Mouse (Mus musculus) olfactory bulb, adult 2 months (tissue): ENCODE measurements around the gene Acad11. TPM values are rescaled to one million over a fixed set of nuclear protein-coding genes. Genes with fewer than 3 reads are reported as not detected.

ENCODE experiments used
- H3K27ac ChIP-seq: fragments of 200-500 bp; 2 replicates; pipeline ENCODE4 v1.5.1; 2012; ENCODE audit warnings: low read depth, low read length; ENCODE audit not compliant: insufficient read depth
- H3K4me1 ChIP-seq: fragments of 200-500 bp; 2 replicates; pipeline ENCODE4 v1.6.1; 2012; ENCODE audit warnings: low read length; ENCODE audit not compliant: control insufficient read depth, insufficient read depth
- H3K4me3 ChIP-seq: fragments of 200-500 bp; 2 replicates; pipeline ENCODE4 v1.5.1; 2012; ENCODE audit warnings: mild to moderate bottlenecking, low read depth, low read length, moderate library complexity; ENCODE audit not compliant: insufficient read depth
- CTCF ChIP-seq: fragments of 200-500 bp; IDR thresholded peaks from 2 replicates; pipeline ENCODE4 v1.5.1; 2012; ENCODE audit warnings: low read depth, mild to moderate bottlenecking, low read length, moderate library complexity; ENCODE audit not compliant: insufficient read depth
- POLR2A ChIP-seq: fragments of 200-500 bp; IDR thresholded peaks from 2 replicates; pipeline ENCODE4 v1.6.1; 2012; ENCODE audit warnings: mild to moderate bottlenecking, low read depth, low read length, moderate library complexity; ENCODE audit not compliant: insufficient read depth
- WGBS: fragments of 180-500 bp; shearing (Covaris S2); methylation state at CpG from one replicate; pipeline ENCODE4 v1.1.7; 2018; 5-methylcytosine and 5-hydroxymethylcytosine counted together
- polyA plus RNA-seq: library from polyadenylated mRNA; stranded (reverse); fragments of >200 nt; gene quantifications from 2 replicates; pipeline ENCODE4 v1.2.4, GENCODE M21; 2012; ENCODE audit warnings: low replicate concordance; ENCODE audit not compliant: missing spikeins, insufficient read depth, insufficient read length

The Acad11 gene
- polyA plus RNA-seq, 1 experiment: not detected

DNA sequence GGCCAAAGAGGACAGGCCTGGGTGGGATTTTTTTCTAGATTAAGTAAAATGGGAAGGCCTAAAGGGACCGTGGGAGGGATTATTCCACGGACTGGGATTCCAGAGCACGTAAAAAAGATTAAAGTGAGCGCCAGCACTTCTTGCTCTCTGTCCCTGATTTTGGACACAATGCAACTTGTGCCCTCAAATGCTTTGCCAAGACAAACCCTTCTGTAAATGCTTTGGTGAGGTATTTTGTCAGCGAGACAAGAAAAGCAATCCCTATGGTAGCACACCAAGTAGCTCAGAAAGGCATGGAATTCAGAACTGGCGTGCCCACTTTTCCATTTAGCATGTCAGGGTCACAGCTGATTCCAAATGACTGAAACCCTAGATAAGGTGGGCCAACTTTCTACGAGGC lies 85.8 kb downstream of the Acad11 start:
- Histone ChIP-seq H3K4me1 (no peaks in the 10 kb centered on the region), H3K27ac (no peak overlapping the region), H3K4me3 (no peak overlapping the region)
- no peak for TF ChIP-seq CTCF
- no peak for TF ChIP-seq POLR2A
- 81% methylated on average over 7 of the region's 7 CpGs for WGBS

DNA sequence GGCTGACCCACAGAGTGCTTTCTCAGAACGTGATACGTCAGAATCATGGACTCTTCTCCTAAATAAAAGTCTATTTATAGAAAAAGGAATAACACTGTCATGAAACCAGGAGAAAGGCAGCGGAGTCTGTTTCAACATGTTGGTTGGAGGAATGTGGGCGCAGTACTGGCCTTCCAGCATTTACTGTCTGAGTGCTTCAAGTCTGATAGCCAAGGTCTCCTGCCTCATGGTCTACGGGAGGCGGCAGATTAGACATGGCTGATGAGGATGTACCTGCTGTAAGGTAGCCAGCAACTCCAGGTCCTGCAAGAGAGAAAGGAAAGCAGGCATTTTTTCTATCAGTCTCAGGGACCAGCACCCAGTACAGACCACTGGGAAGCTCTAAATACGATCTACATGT lies 88.9 kb downstream of the Acad11 start:
- 93% methylated on average over 7 of the region's 7 CpGs for WGBS
- Histone ChIP-seq H3K27ac (no peak overlapping the region), H3K4me1 (no peaks in the 10 kb centered on the region), H3K4me3 (no peak overlapping the region)
- TF ChIP-seq POLR2A (no peak), CTCF (no peak)

DNA sequence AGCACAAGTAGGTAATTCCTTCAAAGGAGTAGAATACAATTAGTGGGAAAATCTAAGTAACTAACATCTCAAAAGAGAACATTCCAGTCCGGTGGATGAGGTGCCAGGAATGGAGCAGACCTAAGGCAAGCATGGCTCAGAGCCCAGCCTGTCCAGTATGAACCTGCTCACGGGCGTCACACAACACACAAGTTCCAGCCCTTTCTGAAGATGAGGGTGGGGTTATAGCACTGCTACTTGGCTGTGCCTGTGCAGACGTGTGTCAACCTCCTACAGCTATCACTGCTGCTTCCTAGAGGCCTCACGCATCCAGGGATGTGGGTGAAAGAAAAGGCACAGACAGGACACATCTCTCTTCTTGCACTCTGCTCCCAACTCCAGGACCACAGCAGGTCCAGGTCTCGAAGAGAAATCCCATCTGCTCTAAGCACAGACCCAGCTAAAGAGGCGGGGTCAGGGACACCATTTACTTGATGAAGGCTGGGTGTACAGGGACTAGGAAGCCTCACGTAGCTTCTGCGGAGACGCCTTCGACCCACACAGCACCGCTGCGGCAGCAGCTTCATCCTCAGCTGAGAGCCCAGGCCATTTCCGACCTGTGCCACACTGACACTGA lies 92.0 kb downstream of the Acad11 start:
- H3K4me3 ChIP-seq: no peak overlapping the region
- no peak overlapping the region for H3K27ac ChIP-seq
- no peak for TF ChIP-seq POLR2A
- TF ChIP-seq CTCF: no peak
- 92% methylated on average over 14 of the region's 14 CpGs for WGBS
- H3K4me1 ChIP-seq: no peaks in the 10 kb centered on the region

DNA sequence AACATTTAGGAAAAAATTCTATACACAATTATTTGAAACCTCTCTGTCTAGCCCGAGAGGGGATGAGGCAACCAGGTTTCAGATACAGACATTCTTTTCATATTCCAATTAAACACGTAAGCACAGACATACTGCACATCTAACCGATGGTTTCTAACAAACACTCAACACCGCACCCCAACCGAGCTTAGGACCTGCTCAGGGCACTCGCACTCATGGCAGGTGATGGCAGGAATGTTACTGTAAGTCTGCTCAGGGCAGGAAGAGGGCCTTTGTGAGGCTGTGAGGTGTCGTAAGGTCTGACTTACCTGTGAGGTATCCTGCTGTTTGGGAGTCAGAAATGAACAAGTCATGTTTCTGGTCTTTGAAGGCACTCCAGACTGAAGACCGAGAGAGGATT lies 93.3 kb downstream of the Acad11 start:
- Histone ChIP-seq H3K27ac (no peak overlapping the region), H3K4me1 (no peaks in the 10 kb centered on the region), H3K4me3 (no peak overlapping the region)
- 99% methylated on average over 8 of the region's 8 CpGs for WGBS
- TF ChIP-seq CTCF (no peak), POLR2A (no peak)

DNA sequence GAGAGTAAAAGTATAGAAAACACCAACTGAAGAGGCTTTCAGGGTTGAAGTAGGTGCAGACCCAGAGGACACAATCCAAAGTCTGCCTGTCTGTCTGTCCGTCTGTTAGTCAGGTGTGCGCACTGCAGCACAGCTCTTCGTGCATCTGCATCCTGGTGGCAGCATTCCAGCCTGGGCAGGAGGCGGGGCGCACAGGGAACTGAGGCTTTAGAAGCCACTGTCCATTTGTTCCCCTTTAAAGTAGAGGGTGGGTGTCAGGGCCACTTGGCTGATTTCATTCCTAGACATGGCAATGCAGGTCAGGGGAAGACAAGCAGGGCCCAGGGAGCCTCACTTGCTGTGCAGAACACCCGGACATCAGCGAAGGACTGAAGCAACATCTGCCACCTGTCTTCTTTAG lies 94.1 kb downstream of the Acad11 start:
- H3K4me1 ChIP-seq: no peaks in the 10 kb centered on the region
- H3K4me3 ChIP-seq: no peak overlapping the region
- TF ChIP-seq CTCF (no peak), POLR2A (no peak)
- H3K27ac ChIP-seq: no peak overlapping the region
- 94% methylated on average over 7 of the region's 7 CpGs for WGBS

DNA sequence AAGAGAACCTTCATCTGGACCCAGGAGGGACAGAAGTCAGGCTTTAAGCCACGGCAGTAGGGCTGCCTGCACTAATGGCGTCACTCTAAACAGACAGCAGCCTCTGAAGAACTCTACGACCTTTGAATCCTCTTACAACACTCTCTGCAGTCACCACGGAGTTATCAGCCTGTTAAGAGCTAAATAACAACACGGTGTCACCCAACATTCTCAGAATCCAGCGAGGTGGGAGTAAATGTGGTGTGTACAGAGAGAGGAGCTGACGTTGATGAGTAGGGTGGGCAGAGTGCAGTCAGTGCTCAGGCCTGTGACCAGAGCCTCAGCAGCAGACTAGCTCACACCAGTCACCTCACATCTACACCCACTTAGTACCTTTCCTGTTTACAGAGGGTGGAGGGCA lies 97.9 kb downstream of the Acad11 start:
- 78% methylated on average over 7 of the region's 7 CpGs for WGBS
- no peak overlapping the region for H3K27ac ChIP-seq
- TF ChIP-seq CTCF (no peak), POLR2A (no peak)
- H3K4me1 ChIP-seq: no peaks in the 10 kb centered on the region; the same call in 1 of the 2 replicates
- no peak overlapping the region for H3K4me3 ChIP-seq

DNA sequence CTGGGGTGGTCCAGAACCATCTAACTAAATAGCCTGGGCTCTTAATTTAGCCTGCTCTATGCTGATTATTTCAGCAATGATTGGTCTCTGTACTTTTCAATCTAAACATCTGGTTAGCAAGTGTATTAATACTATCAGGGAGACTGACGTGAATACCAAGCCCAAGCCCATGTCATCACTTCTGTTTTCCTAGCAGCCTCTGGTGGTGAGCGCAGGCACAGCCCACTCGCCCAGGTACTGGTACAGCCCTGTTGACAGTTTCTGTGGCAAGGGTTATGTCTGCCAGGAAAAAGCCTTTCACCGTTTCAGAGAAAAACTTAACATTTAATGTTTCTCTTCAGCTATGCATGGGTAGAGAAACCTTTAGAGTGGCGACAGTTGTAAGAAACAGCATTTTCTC lies 101.0 kb downstream of the Acad11 start:
- H3K4me3 ChIP-seq: no peak overlapping the region
- TF ChIP-seq POLR2A: no peak
- TF ChIP-seq CTCF: no peak
- no peaks in the 10 kb centered on the region; the same call in 1 of the 2 replicates for H3K4me1 ChIP-seq
- 83% methylated on average over 5 of the region's 5 CpGs for WGBS
- no peak overlapping the region for H3K27ac ChIP-seq

DNA sequence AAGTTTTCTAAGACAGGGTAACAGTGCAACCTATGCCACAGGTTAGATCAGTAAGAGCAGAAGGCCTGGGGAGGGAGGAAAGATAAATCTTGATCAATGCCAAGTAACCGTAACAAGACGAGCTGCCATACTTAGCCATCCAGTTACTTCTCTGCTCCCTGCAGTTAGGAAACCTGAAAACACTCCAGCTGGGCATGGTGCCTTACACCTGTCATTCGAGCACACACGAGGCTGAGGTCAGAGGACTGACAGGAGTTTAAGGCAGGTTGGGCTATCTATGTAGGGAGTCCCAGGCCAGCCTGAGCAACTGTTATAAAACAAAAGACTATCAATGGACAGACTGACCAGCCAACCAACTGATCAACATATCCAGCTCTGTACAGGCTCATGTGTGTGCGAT lies 102.7 kb downstream of the Acad11 start:
- no peaks in the 10 kb centered on the region; the same call in 1 of the 2 replicates for H3K4me1 ChIP-seq
- H3K4me3 ChIP-seq: no peak overlapping the region
- no peak overlapping the region for H3K27ac ChIP-seq
- TF ChIP-seq CTCF (no peak), POLR2A (no peak)
- WGBS: 92% methylated on average over 5 of the region's 5 CpGs

DNA sequence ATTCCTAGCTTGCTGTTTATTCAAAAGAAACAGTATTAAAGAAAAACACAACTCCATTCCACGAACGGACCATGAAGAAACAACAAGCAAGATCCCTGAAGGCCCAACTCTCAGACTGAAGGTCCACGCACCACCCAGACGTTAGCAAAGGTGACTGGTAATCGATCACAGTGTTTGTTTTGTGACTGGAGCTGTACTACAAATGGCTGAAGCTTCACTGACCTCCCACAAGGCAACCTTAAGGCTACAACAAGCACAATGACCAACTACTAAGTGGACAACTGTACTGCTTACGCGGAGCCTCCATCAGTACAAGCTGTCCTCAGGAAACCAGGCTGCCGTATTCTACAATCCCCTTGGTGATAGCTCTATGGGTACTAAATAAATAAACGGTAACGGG lies 106.8 kb downstream of the Acad11 start:
- TF ChIP-seq POLR2A (no peak), CTCF (no peak)
- 96% methylated on average over 10 of the region's 10 CpGs for WGBS
- H3K27ac ChIP-seq: no peak overlapping the region
- H3K4me1 ChIP-seq: no peaks in the 10 kb centered on the region
- H3K4me3 ChIP-seq: no peak overlapping the region

DNA sequence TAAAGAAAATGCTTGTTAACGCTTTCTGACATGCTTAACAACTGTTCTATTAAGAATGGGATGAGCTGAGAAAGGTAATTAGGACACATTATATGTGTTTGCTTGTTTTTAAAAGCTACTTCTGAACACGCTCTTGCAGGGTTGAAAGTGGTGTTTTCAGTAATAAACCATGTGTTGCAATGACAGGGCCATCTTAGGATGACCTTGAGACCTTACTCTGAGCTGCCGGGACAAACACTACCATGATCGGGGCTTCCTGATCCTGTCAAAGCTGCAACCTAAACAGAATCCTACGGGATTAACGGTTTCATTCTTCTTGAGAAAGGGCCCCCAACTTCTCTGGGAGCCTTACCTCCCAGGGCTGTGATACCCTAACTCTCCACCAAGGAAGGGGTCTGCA lies 108.5 kb downstream of the Acad11 start:
- Histone ChIP-seq H3K27ac (no peak overlapping the region), H3K4me3 (no peak overlapping the region), H3K4me1 (no peaks in the 10 kb centered on the region)
- WGBS: 92% methylated on average over 6 of the region's 6 CpGs
- no peak for TF ChIP-seq POLR2A
